In genomic region chr14:26982150-26982530, GRCm38 (mm10) we compare ENCODE assay signal across 38 mouse cellular contexts. TPM values are rescaled to one million over a fixed set of nuclear protein-coding genes. Genes with fewer than 3 reads are reported as not detected.
A peak's percentile ranks its signal among the peaks of the same experiment; 100 is the strongest.
DNase-seq lines count a peak whose midpoint lies in the region; ATAC-seq and TF ChIP-seq lines count a peak whose summit lies in the region.
"Had no signal": no experiment of that assay in that cellular context is flagged by ENCODE, and none has a peak within 500 bp of the region (broad histone marks: within the 10 kb centered on the region; RNA-seq: fewer than 3 reads in every experiment).

No protein-coding gene starts in this region.

- TF ChIP-seq EP300 in heart, postnatal 0 days (IDR thresholded peaks at IDR 0.05; ENCODE audit: low read depth) = no peak

- H3K9me3 ChIP-seq in heart, postnatal 0 days (replicated peaks; ENCODE audit: control insufficient read depth, low read length) = peaks cover 7% of the 10 kb centered on the region
- H3K9me3 ChIP-seq in heart, embryonic 10.5 days = peaks cover 5% of the 10 kb centered on the region; the same call in 1 of the 2 replicates
- H3K9me3 ChIP-seq: lung, embryonic 15.5 days had no signal

- no peaks in the 10 kb centered on the region for H3K27me3 ChIP-seq in heart, postnatal 0 days (ENCODE audit: control insufficient read depth, insufficient read depth, low read length)
- H3K27me3 ChIP-seq in heart, embryonic 10.5 days (ENCODE audit: insufficient read depth, poor library complexity, severe bottlenecking) = no peaks in the 10 kb centered on the region
- H3K27me3 ChIP-seq in Patski = no peaks in the 10 kb centered on the region
- H3K27me3 ChIP-seq: embryonic facial prominence, embryonic 13.5 days; heart, embryonic 12.5 days; hindbrain, embryonic 15.5 days; limb, embryonic 13.5 days; lung, embryonic 15.5 days; neural tube, embryonic 13.5 days had no signal

- no peak; the same call in 1 of the 2 replicates for ATAC-seq in heart, postnatal 0 days (ENCODE audit: insufficient read depth, low read depth)
- ATAC-seq in Patski = peak; percentile 90
- no peak for ATAC-seq in megakaryocyte-erythroid progenitor cell, adult 5-6 weeks (replicated peaks; ENCODE audit: low FRiP score, low TSS enrichment, poor library complexity, severe bottlenecking)
- ATAC-seq: activated CD4-positive, CD25-positive, alpha-beta regulatory T cell, adult 4 months; forebrain, embryonic 16.5 days; inflammation-experienced regulatory T-cells, adult 6 months had no signal

- no peak overlapping the region for H3K9ac ChIP-seq in heart, postnatal 0 days (replicated peaks; ENCODE audit: low read depth, low read length)
- H3K9ac ChIP-seq: embryonic facial prominence, embryonic 13.5 days; heart, embryonic 12.5 days; hindbrain, embryonic 15.5 days; limb, embryonic 13.5 days; lung, embryonic 15.5 days; neural tube, embryonic 13.5 days had no signal

- H3K4me3 ChIP-seq in heart, postnatal 0 days (ENCODE audit: low read depth, low read length) = no peak overlapping the region
- H3K4me3 ChIP-seq in heart, embryonic 10.5 days = no peak overlapping the region
- H3K4me3 ChIP-seq: embryonic facial prominence, embryonic 13.5 days; forebrain, embryonic 10.5 days; heart, embryonic 12.5 days; hindbrain, embryonic 15.5 days; limb, embryonic 13.5 days; lung, embryonic 15.5 days; neural tube, embryonic 13.5 days had no signal

- TF ChIP-seq CTCF in heart, postnatal 0 days (IDR thresholded peaks at IDR 0.05; ENCODE audit: low read depth) = no peak
- TF ChIP-seq CTCF in Patski (IDR thresholded peaks at IDR 0.05) = no peak

- H3K4me1 ChIP-seq in heart, postnatal 0 days (ENCODE audit: control insufficient read depth, insufficient read depth) = no peaks in the 10 kb centered on the region
- peaks cover 5% of the 10 kb centered on the region for H3K4me1 ChIP-seq in heart, embryonic 10.5 days
- H3K4me1 ChIP-seq: heart, embryonic 12.5 days; lung, embryonic 15.5 days; neural tube, embryonic 13.5 days had no signal

- no peak for DNase-seq in heart, postnatal 0 days (ENCODE audit: low spot score)
- no peak for DNase-seq in heart, embryonic 10.5 days (ENCODE audit: low spot score)
- no peak for DNase-seq in Patski (ENCODE audit: low read depth, low spot score)
- peak; percentile 32 for DNase-seq in adrenal gland, postnatal 25 days
- no peak for DNase-seq in embryo, embryonic 9.5 days (ENCODE audit: extremely low spot score)
- no peak for DNase-seq in ovary, adult 18-20 months (ENCODE audit: low spot score)
- DNase-seq: cerebellum, adult 11-12 months; cerebellum, adult 9-11 months; embryo, embryonic 11 days; kidney, postnatal 4 days; retina, postnatal 1 day; right cerebral cortex, postnatal 14 days; thymus, adult 18-20 months; thymus, postnatal 25 days had no signal

- in situ Hi-C loops in Patski (cut with MboI; ENCODE audit: low pct_unique_long_range_greater_than_20kb) = no loop called here

- 60% methylated on average over 5 of the region's 5 CpGs for WGBS in heart, postnatal 0 days
- 76% methylated on average over 5 of the region's 5 CpGs for WGBS in heart, embryonic 10.5 days

- peak overlapping the region; percentile 3; the same call in 1 of the 2 replicates for H3K27ac ChIP-seq in heart, postnatal 0 days (ENCODE audit: low read depth)
- no peak overlapping the region for H3K27ac ChIP-seq in heart, embryonic 10.5 days
- H3K27ac ChIP-seq: embryonic facial prominence, embryonic 13.5 days; forebrain, embryonic 10.5 days; hindbrain, embryonic 15.5 days; kidney, postnatal 0 days; limb, embryonic 13.5 days; lung, embryonic 15.5 days; neural tube, embryonic 13.5 days had no signal

- no peaks in the 10 kb centered on the region for H3K36me3 ChIP-seq in heart, postnatal 0 days (replicated peaks; ENCODE audit: control insufficient read depth, insufficient read depth, low read length)
- peaks cover 4% of the 10 kb centered on the region for H3K36me3 ChIP-seq in heart, embryonic 10.5 days
- H3K36me3 ChIP-seq: embryonic facial prominence, embryonic 13.5 days; forebrain, embryonic 10.5 days; heart, embryonic 12.5 days; hindbrain, embryonic 15.5 days; lung, embryonic 15.5 days; neural tube, embryonic 13.5 days had no signal

- POLR2A ChIA-PET in Patski (lab: Charles Lee) = no interaction called here

- no peak overlapping the region for H3K4me2 ChIP-seq in heart, postnatal 0 days (ENCODE audit: low read depth, low read length)
- H3K4me2 ChIP-seq: embryonic facial prominence, embryonic 13.5 days; heart, embryonic 12.5 days; hindbrain, embryonic 15.5 days; limb, embryonic 13.5 days; liver, embryonic 11.5 days; lung, embryonic 15.5 days; midbrain, embryonic 11.5 days; neural tube, embryonic 13.5 days had no signal

- CTCF ChIA-PET in Patski (lab: Charles Lee) = interaction anchor here (2.0 kb wide), 1 partner anchor 48 kb away, joined by 6 read pairs; no protein-coding TSS in a partner anchor

RNA-seq across cellular contexts. Expression of gene Appl1, which starts 11.1 kb away (rescaled TPM):
- 14.9 and 21.1 TPM in 2 replicates for total RNA-seq in heart, postnatal 0 days (2014; rRNA removed; ENCODE audit: low replicate concordance)
- 26.2 and 26.8 TPM in 2 replicates for polyA plus RNA-seq in heart, postnatal 0 days (2015; fragmentation: Nextera tagmentation; extraction: Ambion mirVana)
- polyA plus RNA-seq in heart, embryonic 10.5 days (2016; fragmentation: Nextera tagmentation; extraction: Ambion mirVana) = 26.3 and 29.7 TPM in 2 replicates
- 18.3 TPM for polyA plus RNA-seq in Patski (2021)
- 45.2 and 49.5 TPM in 2 replicates for total RNA-seq in adrenal gland, postnatal 25 days (2021)
- total RNA-seq in megakaryocyte-erythroid progenitor cell, adult 5-6 weeks (2014; fragmentation: Nextera tagmentation) = 5.2 and 12.7 TPM in 2 replicates
- 12.6 and 14.8 TPM in 2 replicates for total RNA-seq in megakaryocyte-erythroid progenitor cell, adult 5-6 weeks (2017)

RNA-seq across cellular contexts. Expression of gene Hesx1, which starts 12.1 kb away (rescaled TPM):
- total RNA-seq in heart, postnatal 0 days (2014; rRNA removed; ENCODE audit: low replicate concordance) = not detected in 2 replicates
- polyA plus RNA-seq in heart, postnatal 0 days (2015; fragmentation: Nextera tagmentation; extraction: Ambion mirVana) = 0.16 TPM in 1 of 2 replicates, not detected in the other
- polyA plus RNA-seq in heart, embryonic 10.5 days (2016; fragmentation: Nextera tagmentation; extraction: Ambion mirVana) = 1.5 and 1.9 TPM in 2 replicates
- not detected for polyA plus RNA-seq in Patski (2021)
- total RNA-seq in adrenal gland, postnatal 25 days (2021) = 0.70 TPM in 1 of 2 replicates, not detected in the other
- total RNA-seq in megakaryocyte-erythroid progenitor cell, adult 5-6 weeks (2014; fragmentation: Nextera tagmentation) = not detected in 2 replicates
- total RNA-seq in megakaryocyte-erythroid progenitor cell, adult 5-6 weeks (2017) = not detected in 2 replicates
- total RNA-seq: gastrocnemius, adult 8-10 months; heart, postnatal 10 days; hematopoietic stem cell, adult 5-6 weeks; layer of hippocampus, adult 8-10 months; layer of hippocampus, postnatal 25 days; left cerebral cortex, adult 8-10 months; left cerebral cortex, postnatal 36 days had no signal
- polyA plus RNA-seq: forebrain, embryonic 16.5 days; lung, embryonic 15.5 days; midbrain, embryonic 11.5 days; neural tube, embryonic 13.5 days; small intestine, adult 2 months; stomach, embryonic 14.5 days had no signal

RNA-seq across cellular contexts. Expression of gene Il17rd, which starts 56.6 kb away (rescaled TPM):
- total RNA-seq in heart, postnatal 0 days (2014; rRNA removed; ENCODE audit: low replicate concordance) = 3.5 and 4.2 TPM in 2 replicates
- 0.63 and 0.86 TPM in 2 replicates for polyA plus RNA-seq in heart, postnatal 0 days (2015; fragmentation: Nextera tagmentation; extraction: Ambion mirVana)
- 2.6 and 3.0 TPM in 2 replicates for polyA plus RNA-seq in heart, embryonic 10.5 days (2016; fragmentation: Nextera tagmentation; extraction: Ambion mirVana)
- 6.8 TPM for polyA plus RNA-seq in Patski (2021)
- 2.4 and 3.5 TPM in 2 replicates for total RNA-seq in adrenal gland, postnatal 25 days (2021)
- 1.2 TPM in 1 of 2 replicates, not detected in the other for total RNA-seq in megakaryocyte-erythroid progenitor cell, adult 5-6 weeks (2014; fragmentation: Nextera tagmentation)
- total RNA-seq in megakaryocyte-erythroid progenitor cell, adult 5-6 weeks (2017) = not detected in 2 replicates
- total RNA-seq: hematopoietic stem cell, adult 5-6 weeks; megakaryocyte progenitor cell, adult 5-6 weeks had no signal
